Mouse (Mus musculus) ES-E14 (cell line): ENCODE measurements at regions not wholly inside any gene's neighbourhood (a gene's known extent, or its start where the extent isn't known, plus 50 kb on each side); places are given as distances from the start of the nearest gene placed in this dataset.

ENCODE experiments used
- CHD2 ChIP-seq: IDR thresholded peaks from 2 replicates; pipeline ENCODE4 v1.6.1; 2014; ENCODE audit warnings: mild to moderate bottlenecking, low read depth, low read length, inconsistent platforms
- HCFC1 ChIP-seq: IDR thresholded peaks from 2 replicates; pipeline ENCODE4 v1.6.1; 2012; ENCODE audit warnings: low read length, inconsistent platforms, borderline replicate concordance; ENCODE audit not compliant: insufficient read depth
- MAFK ChIP-seq: IDR thresholded peaks from 2 replicates; pipeline ENCODE4 v1.6.1; 2014; ENCODE audit warnings: mild to moderate bottlenecking, low read depth, low read length, inconsistent platforms; ENCODE audit not compliant: insufficient read depth
- ZC3H11A ChIP-seq: IDR thresholded peaks from 2 replicates; pipeline ENCODE4 v1.6.1; 2012; ENCODE audit warnings: low read depth, mild to moderate bottlenecking, inconsistent platforms, low read length, borderline replicate concordance
- ZNF384 ChIP-seq: IDR thresholded peaks from 2 replicates; pipeline ENCODE4 v1.6.1; 2012; ENCODE audit warnings: low read depth, low read length, inconsistent platforms

DNA sequence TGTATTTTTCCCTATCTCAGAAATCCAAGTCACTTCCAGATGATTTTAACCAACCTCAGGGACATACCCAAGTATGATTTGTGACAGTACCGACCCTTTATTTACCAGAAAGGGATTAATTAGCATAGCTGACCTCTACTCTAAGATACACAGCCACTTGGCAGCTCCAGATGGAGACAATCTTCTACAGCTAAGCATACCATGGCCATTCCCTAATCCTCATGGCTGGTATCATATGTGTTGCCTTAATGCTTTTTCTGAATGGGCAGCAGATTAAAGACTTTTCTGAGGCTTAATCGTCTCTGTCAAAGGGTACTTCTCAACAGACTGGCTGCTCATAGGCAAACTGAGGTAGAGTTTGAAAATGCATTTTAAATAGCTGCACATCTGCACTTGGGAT lies 400.8 kb downstream of the Adgrl2 start:
- TF ChIP-seq MAFK (no peak), CHD2 (no peak), HCFC1 (no peak), ZC3H11A (no peak), ZNF384 (no peak)
